Mouse (Mus musculus): Measurements from ENCODE around the gene Stim2.

DNA sequence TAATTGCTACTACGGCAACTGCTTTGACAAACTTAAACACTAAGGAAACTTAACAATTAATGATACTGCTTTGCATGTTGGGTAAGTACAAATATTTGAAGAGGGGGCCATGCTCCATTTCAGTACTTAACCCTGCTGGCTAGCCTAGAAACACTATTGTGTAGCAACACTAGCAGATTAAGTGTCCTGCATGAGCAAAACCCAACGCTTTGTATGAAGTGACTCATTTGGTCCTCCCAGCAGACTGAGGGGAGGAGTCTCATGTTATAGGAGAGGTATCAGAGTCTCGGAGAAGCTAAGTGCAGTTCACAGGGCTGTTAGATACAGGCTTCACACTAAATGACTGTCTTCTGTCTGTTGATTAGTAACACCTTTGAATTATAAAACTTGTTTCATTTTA is 26.3 kb downstream of the Stim2 start:
- TF ChIP-seq POLR2A (IDR thresholded peaks at IDR 0.05; ENCODE audit: insufficient read depth, low read depth, low read length) = no peak
- TF ChIP-seq CTCF (IDR thresholded peaks at IDR 0.05) = no peak
- TF ChIP-seq EP300 (IDR thresholded peaks at IDR 0.05; ENCODE audit: insufficient read depth, low read depth, low read length) = no peak

All from heart, adult 2 months (tissue).